Mouse (Mus musculus) small intestine, adult 2 months (tissue): ENCODE measurements at regions not wholly inside any gene's neighbourhood (a gene's known extent, or its start where the extent isn't known, plus 50 kb on each side); places are given as distances from the start of the nearest gene placed in this dataset.

Experiments
- H3K27ac ChIP-seq: fragments of 200-500 bp; 2 replicates; pipeline ENCODE4 v1.5.1; 2012; ENCODE audit warnings: low read depth, low read length, control low read depth, inconsistent platforms; ENCODE audit not compliant: insufficient read depth
- H3K27me3 ChIP-seq: fragments of 200-500 bp; 2 replicates; pipeline ENCODE4 v1.6.1; 2012; ENCODE audit warnings: mild to moderate bottlenecking, moderate library complexity, low read length, inconsistent platforms; ENCODE audit not compliant: control insufficient read depth, insufficient read depth
- H3K36me3 ChIP-seq: fragments of 200-500 bp; 2 replicates; pipeline ENCODE4 v1.6.1; 2012; ENCODE audit warnings: mild to moderate bottlenecking, low read length, control low read depth, inconsistent platforms; ENCODE audit not compliant: control insufficient read depth, insufficient read depth
- H3K4me1 ChIP-seq: fragments of 200-500 bp; 2 replicates; pipeline ENCODE4 v1.6.1; 2012; ENCODE audit warnings: low read length, inconsistent platforms, mixed read lengths; ENCODE audit not compliant: control insufficient read depth, insufficient read depth, insufficient read length
- H3K4me3 ChIP-seq: fragments of 200-500 bp; 2 replicates; pipeline ENCODE4 v1.5.1; 2012; ENCODE audit warnings: low read depth, mild to moderate bottlenecking, control low read depth, inconsistent platforms, low read length, moderate library complexity
- CTCF ChIP-seq: fragments of 200-500 bp; IDR thresholded peaks from 2 replicates; pipeline ENCODE4 v1.5.1; 2012; ENCODE audit warnings: low read depth, mild to moderate bottlenecking, control low read depth, inconsistent platforms, low read length, moderate library complexity, mixed read lengths; ENCODE audit not compliant: insufficient replicate concordance, insufficient read length; ENCODE audit errors: extremely low read depth
- POLR2A ChIP-seq: fragments of 200-500 bp; IDR thresholded peaks from 2 replicates; pipeline ENCODE4 v1.6.1; 2012; ENCODE audit warnings: low read depth, mild to moderate bottlenecking, control low read depth, inconsistent platforms, low read length, moderate library complexity
- WGBS: fragments of 180-500 bp; shearing (Covaris S2); methylation state at CpG from one replicate; pipeline ENCODE4 v1.1.7; 2018; 5-methylcytosine and 5-hydroxymethylcytosine counted together

GRCm38 (mm10) chrX:42431851-42432635, 57.4 kb upstream of the Tex13c2 start:
- no peaks in the 10 kb centered on the region for H3K27me3 ChIP-seq
- H3K4me1 ChIP-seq: no peaks in the 10 kb centered on the region
- no peak overlapping the region for H3K27ac ChIP-seq
- no peak overlapping the region for H3K4me3 ChIP-seq
- H3K36me3 ChIP-seq: no peaks in the 10 kb centered on the region
- 51% methylated on average over 7 of the region's 7 CpGs for WGBS
- TF ChIP-seq CTCF (no peak), POLR2A (no peak)
